Mouse (Mus musculus) cerebellum, adult 11-12 months (tissue): Measurements from ENCODE around the gene Wwtr1.

ENCODE experiments used
- DNase-seq: peaks from one replicate; pipeline ENCODE4 v3.0.0; 2022

The Wwtr1 gene

GRCm38 (mm10) chr3:57440956-57441355 lies 134.8 kb downstream of the Wwtr1 start:
- no peak for DNase-seq

- no peak for DNase-seq
Observed at GRCm38 (mm10) chr3:57435364-57435763, 140.3 kb downstream of the Wwtr1 start.

- no peak for DNase-seq
Observed at GRCm38 (mm10) chr3:57431706-57432105, 144.0 kb downstream of the Wwtr1 start.

GRCm38 (mm10) chr3:57429486-57429885 lies 146.2 kb downstream of the Wwtr1 start:
- no peak for DNase-seq

- no peak for DNase-seq
Observed at GRCm38 (mm10) chr3:57428682-57429464, 146.8 kb downstream of the Wwtr1 start.

GRCm38 (mm10) chr3:57426351-57426750 lies 149.4 kb downstream of the Wwtr1 start:
- DNase-seq, result no peak

GRCm38 (mm10) chr3:57425089-57425730 lies 150.5 kb downstream of the Wwtr1 start, which contains the start of gene Tm4sf4:
Gene Tm4sf4, plus strand, starts transcription at chr3:57425314.
- DNase-seq, result no peak

- DNase-seq, result no peak
Observed at GRCm38 (mm10) chr3:57420660-57421059, 155.1 kb downstream of the Wwtr1 start.

GRCm38 (mm10) chr3:57420233-57420632 lies 155.5 kb downstream of the Wwtr1 start:
- no peak for DNase-seq

GRCm38 (mm10) chr3:57411535-57411934 lies 164.2 kb downstream of the Wwtr1 start:
- DNase-seq, result no peak
